Mouse (Mus musculus): ENCODE measurements around the gene Yipf1. TPM values are rescaled to one million over a fixed set of nuclear protein-coding genes. Genes with fewer than 3 reads are reported as not detected.

Gene Yipf1
- total and polyA plus RNA-seq, 2 experiments from 2014 or later, result 47.6 to 61.5 TPM

GRCm38 (mm10) chr4:107367567-107368314 lies 53.6 kb downstream of the Yipf1 start, which contains the start of gene Ndc1:
TSS of gene Ndc1 (plus strand) at chr4:107367784.
- WGBS, result under 1% methylated on average over 51 of the region's 51 CpGs
- peak; percentile 42 for TF ChIP-seq CTCF (IDR thresholded peaks at IDR 0.05; ENCODE audit: low read depth)

GRCm38 (mm10) chr4:107372304-107372703 lies 58.1 kb downstream of the Yipf1 start:
- ATAC-seq, result no peak
- 66% methylated on average over 2 of the region's 2 CpGs for WGBS
- Histone ChIP-seq H3K27me3 (ENCODE audit: insufficient read depth, low read length) (no peaks in the 10 kb centered on the region), H3K9me3 (ENCODE audit: low read length) (no peaks in the 10 kb centered on the region), H3K4me2 (ENCODE audit: low read depth) (no peak overlapping the region), H3K27ac (ENCODE audit: low read depth, low read length) (no peak overlapping the region), H3K4me1 (ENCODE audit: insufficient read depth) (no peaks in the 10 kb centered on the region), H3K4me3 (ENCODE audit: low read depth, low read length) (no peak overlapping the region), H3K9ac (no peak overlapping the region), H3K36me3 (ENCODE audit: insufficient read depth) (peaks cover 30% of the 10 kb centered on the region)
- DNase-seq, result peak; percentile 13
- peak; percentile 42 for TF ChIP-seq CTCF (IDR thresholded peaks at IDR 0.05; ENCODE audit: low read depth)

More at GRCm38 (mm10) chr4:107367567-107368314, 53.6 kb downstream of the Yipf1 start, which contains the start of gene Ndc1:
- H3K4me2 ChIP-seq (ENCODE audit: low read depth), result peak within 1 kb of the TSS; percentile 54
- peak within 1 kb of the TSS; percentile 91 for H3K27ac ChIP-seq (ENCODE audit: low read depth, low read length)
- no peaks in the 10 kb centered on the region for H3K9me3 ChIP-seq (ENCODE audit: low read length)
- peak; percentile 92 for DNase-seq
- H3K27me3 ChIP-seq (ENCODE audit: insufficient read depth, low read length), result no peaks in the 10 kb centered on the region
- H3K4me3 ChIP-seq (ENCODE audit: low read depth, low read length), result peak within 1 kb of the TSS; percentile 71
- H3K9ac ChIP-seq, result peak within 1 kb of the TSS; percentile 94
- ATAC-seq, result peak; percentile 98
- peaks cover 3% of the 10 kb centered on the region; the same call in 1 of the 2 replicates for H3K36me3 ChIP-seq (ENCODE audit: insufficient read depth)
- H3K4me1 ChIP-seq (ENCODE audit: insufficient read depth), result no peaks in the 10 kb centered on the region

DNA sequence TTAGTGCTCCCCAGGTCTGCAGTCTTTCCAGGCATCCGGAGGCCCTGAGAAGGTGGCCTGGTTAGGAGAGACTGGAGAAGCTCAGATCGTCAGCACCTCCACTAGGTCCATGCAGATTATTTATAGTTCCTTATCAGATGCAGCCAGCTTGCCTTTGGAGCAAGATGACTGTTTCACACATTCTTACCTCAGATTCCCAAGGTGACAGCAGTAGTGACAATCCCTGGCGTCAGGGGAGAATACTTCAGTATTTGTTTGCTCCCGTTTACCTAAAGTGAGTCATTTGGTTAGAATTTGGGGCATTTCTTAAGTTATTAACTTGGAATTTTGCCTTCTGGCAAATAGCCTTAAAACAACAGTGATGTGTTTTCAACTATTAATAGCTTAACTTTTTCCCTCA lies 60.5 kb downstream of the Yipf1 start:
- peaks cover 34% of the 10 kb centered on the region for H3K36me3 ChIP-seq (ENCODE audit: insufficient read depth)
- TF ChIP-seq CTCF (IDR thresholded peaks at IDR 0.05; ENCODE audit: low read depth), result no peak

GRCm38 (mm10) chr4:107378954-107379353 lies 64.8 kb downstream of the Yipf1 start:
- DNase-seq, result no peak
- no peak overlapping the region for H3K9ac ChIP-seq
- no peaks in the 10 kb centered on the region for H3K4me1 ChIP-seq (ENCODE audit: insufficient read depth)
- no peaks in the 10 kb centered on the region for H3K9me3 ChIP-seq (ENCODE audit: low read length)
- peaks cover 50% of the 10 kb centered on the region for H3K36me3 ChIP-seq (ENCODE audit: insufficient read depth)
- H3K4me2 ChIP-seq (ENCODE audit: low read depth), result no peak overlapping the region
- no peaks in the 10 kb centered on the region for H3K27me3 ChIP-seq (ENCODE audit: insufficient read depth, low read length)
- no peak overlapping the region for H3K27ac ChIP-seq (ENCODE audit: low read depth, low read length)
- ATAC-seq, result no peak
- TF ChIP-seq CTCF (IDR thresholded peaks at IDR 0.05; ENCODE audit: low read depth), result no peak
- no peak overlapping the region for H3K4me3 ChIP-seq (ENCODE audit: low read depth, low read length)
- 89% methylated on average over 6 of the region's 6 CpGs for WGBS

More for the DNA sequence above, 60.5 kb downstream of the Yipf1 start:
- WGBS, result 85% methylated on average over 4 of the region's 4 CpGs
- no peak overlapping the region for H3K4me2 ChIP-seq (ENCODE audit: low read depth)
- DNase-seq (no peak), ATAC-seq (no peak)
- H3K9me3 ChIP-seq (ENCODE audit: low read length), result no peaks in the 10 kb centered on the region
- H3K27me3 ChIP-seq (ENCODE audit: insufficient read depth, low read length), result no peaks in the 10 kb centered on the region
- no peak overlapping the region for H3K4me3 ChIP-seq (ENCODE audit: low read depth, low read length)
- no peak overlapping the region for H3K9ac ChIP-seq
- no peaks in the 10 kb centered on the region for H3K4me1 ChIP-seq (ENCODE audit: insufficient read depth)
- no peak overlapping the region for H3K27ac ChIP-seq (ENCODE audit: low read depth, low read length)

- no peak for TF ChIP-seq CTCF (IDR thresholded peaks at IDR 0.05; ENCODE audit: low read depth)
- Histone ChIP-seq H3K4me2 (ENCODE audit: low read depth) (no peak overlapping the region), H3K27me3 (ENCODE audit: insufficient read depth, low read length) (no peaks in the 10 kb centered on the region), H3K9ac (no peak overlapping the region), H3K4me3 (ENCODE audit: low read depth, low read length) (no peak overlapping the region), H3K4me1 (ENCODE audit: insufficient read depth) (no peaks in the 10 kb centered on the region), H3K9me3 (ENCODE audit: low read length) (no peaks in the 10 kb centered on the region), H3K36me3 (ENCODE audit: insufficient read depth) (peaks cover 43% of the 10 kb centered on the region), H3K27ac (ENCODE audit: low read depth, low read length) (no peak overlapping the region)
- 83% methylated on average over 7 of the region's 7 CpGs for WGBS
- ATAC-seq (no peak), DNase-seq (no peak)
Observed at GRCm38 (mm10) chr4:107380871-107381270, 66.7 kb downstream of the Yipf1 start.

GRCm38 (mm10) chr4:107387038-107387437 lies 72.9 kb downstream of the Yipf1 start:
- Histone ChIP-seq H3K4me2 (ENCODE audit: low read depth) (no peak overlapping the region), H3K4me3 (ENCODE audit: low read depth, low read length) (no peak overlapping the region), H3K36me3 (ENCODE audit: insufficient read depth) (peaks cover 42% of the 10 kb centered on the region), H3K4me1 (ENCODE audit: insufficient read depth) (no peaks in the 10 kb centered on the region), H3K9ac (no peak overlapping the region), H3K27me3 (ENCODE audit: insufficient read depth, low read length) (no peaks in the 10 kb centered on the region), H3K9me3 (ENCODE audit: low read length) (no peaks in the 10 kb centered on the region), H3K27ac (ENCODE audit: low read depth, low read length) (no peak overlapping the region)
- 68% methylated on average over 4 of the region's 4 CpGs for WGBS
- DNase-seq (peak; percentile 45), ATAC-seq (peak; percentile 50; the same call in 1 of the 2 replicates)
- TF ChIP-seq CTCF (IDR thresholded peaks at IDR 0.05; ENCODE audit: low read depth), result no peak

DNA sequence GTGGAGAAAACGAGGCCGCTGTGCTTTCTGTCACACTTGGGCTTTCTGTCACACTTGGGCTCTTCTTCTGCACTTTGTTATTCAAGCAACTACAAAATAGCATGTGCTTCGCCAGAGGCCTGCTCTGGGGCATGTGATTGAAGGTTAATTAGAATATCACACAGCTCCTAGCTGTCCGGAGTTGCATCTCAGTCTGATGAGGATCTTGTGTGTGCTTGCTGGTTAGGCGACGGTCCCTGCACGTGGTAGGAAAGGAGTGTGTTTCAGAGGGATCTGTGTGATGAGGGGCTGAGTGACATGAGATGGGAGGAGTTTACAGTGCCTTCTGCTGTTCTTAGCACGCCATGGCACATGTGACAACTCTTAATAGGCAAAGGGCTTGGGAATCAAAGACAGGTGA lies 73.3 kb downstream of the Yipf1 start:
- H3K27ac ChIP-seq (ENCODE audit: low read depth, low read length), result no peak overlapping the region
- no peak overlapping the region for H3K4me3 ChIP-seq (ENCODE audit: low read depth, low read length)
- H3K9me3 ChIP-seq (ENCODE audit: low read length), result no peaks in the 10 kb centered on the region
- H3K27me3 ChIP-seq (ENCODE audit: insufficient read depth, low read length), result no peaks in the 10 kb centered on the region
- no peak overlapping the region for H3K9ac ChIP-seq
- no peak overlapping the region for H3K4me2 ChIP-seq (ENCODE audit: low read depth)
- H3K4me1 ChIP-seq (ENCODE audit: insufficient read depth), result no peaks in the 10 kb centered on the region
- peak; percentile 16 for DNase-seq
- ATAC-seq, result peak; percentile 32
- H3K36me3 ChIP-seq (ENCODE audit: insufficient read depth), result peaks cover 43% of the 10 kb centered on the region
- TF ChIP-seq CTCF (IDR thresholded peaks at IDR 0.05; ENCODE audit: low read depth), result no peak
- 61% methylated on average over 8 of the region's 8 CpGs for WGBS
